Mouse (Mus musculus): ENCODE data around the gene Kcnq4.

GRCm38 (mm10) chr4:120697799-120698484 lies 50.5 kb downstream of the Kcnq4 start:
- TF ChIP-seq POLR2A (IDR thresholded peaks at IDR 0.05; ENCODE audit: low read depth, low read length) = no peak
- no peak for TF ChIP-seq CTCF (IDR thresholded peaks at IDR 0.05; ENCODE audit: extremely low read depth, insufficient read depth, insufficient read length, insufficient replicate concordance)
